Mouse (Mus musculus) layer of hippocampus, adult 2 months (tissue): ENCODE results near the gene Srgap3. TPM values are rescaled to one million over a fixed set of nuclear protein-coding genes. Genes with fewer than 3 reads are reported as not detected.
"Not testable (repeated sequence)": the region's sequence is repeated elsewhere in the genome, so short reads cannot be mapped to it uniquely, and the experiment has no call there.

Experiments used
- DNase-seq, 2 experiments: peaks; one replicate each; pipeline ENCODE4 v3.0.0; 2022; ENCODE audit warnings: low spot score in 2 of 2
- H3K27ac ChIP-seq: fragments of 200-600 bp; 2 replicates; pipeline ENCODE4 v1.8.1; 2022
- H3K4me3 ChIP-seq: fragments of 200-600 bp; 2 replicates; pipeline ENCODE4 v1.8.1; 2022; ENCODE audit warnings: mild to moderate bottlenecking
- CTCF ChIP-seq: fragments of 200-600 bp; conservative IDR thresholded peaks from 2 replicates; pipeline ENCODE4 v1.8.1; 2022; ENCODE audit warnings: antibody characterized with exemption, mild to moderate bottlenecking, moderate library complexity
- total RNA-seq, 2 experiments: library from RNA; stranded (reverse); gene quantifications; 2 replicates each; pipeline ENCODE4 v1.2.3; 2021

Srgap3 gene
- total RNA-seq, 2 experiments from 2014 or later = 288 to 291 TPM

DNA sequence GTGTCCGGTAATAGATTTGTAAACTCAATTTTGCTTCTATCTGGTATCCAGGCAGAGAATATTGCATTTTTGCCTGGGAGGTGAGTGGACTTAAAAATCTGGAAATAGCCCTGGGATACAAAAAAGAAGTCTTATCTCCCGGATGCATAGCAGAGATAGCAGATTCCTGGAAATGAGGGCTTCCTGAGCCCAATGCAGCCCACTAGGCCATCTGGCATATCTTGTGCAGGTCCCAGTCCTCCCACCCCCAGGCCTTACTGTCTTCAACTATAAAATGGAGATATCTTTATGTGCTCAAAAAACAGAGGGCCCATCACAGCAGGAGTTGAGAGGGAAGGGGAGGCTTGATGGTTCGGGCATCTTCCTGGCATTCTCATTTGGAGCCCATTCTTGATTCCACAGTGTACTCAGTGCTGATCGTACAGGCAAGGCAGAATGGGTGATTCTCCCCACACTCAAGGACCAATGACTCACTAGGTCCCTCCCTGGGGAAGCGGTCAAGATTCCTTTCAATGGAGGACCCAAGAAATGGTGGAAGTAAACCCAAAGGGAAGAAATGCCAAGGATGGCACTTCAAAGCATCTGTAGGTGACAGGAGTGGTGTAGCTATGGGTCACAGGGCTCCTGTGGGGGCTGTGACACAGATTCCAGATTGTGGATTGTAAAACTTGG lies 226.5 kb downstream of the Srgap3 start:
- no peak for TF ChIP-seq CTCF
- DNase-seq = peak in 1 of 2 experiments; percentile 50
- Histone ChIP-seq H3K4me3 (no peak overlapping the region), H3K27ac (peak overlapping the region; percentile 92)

DNA sequence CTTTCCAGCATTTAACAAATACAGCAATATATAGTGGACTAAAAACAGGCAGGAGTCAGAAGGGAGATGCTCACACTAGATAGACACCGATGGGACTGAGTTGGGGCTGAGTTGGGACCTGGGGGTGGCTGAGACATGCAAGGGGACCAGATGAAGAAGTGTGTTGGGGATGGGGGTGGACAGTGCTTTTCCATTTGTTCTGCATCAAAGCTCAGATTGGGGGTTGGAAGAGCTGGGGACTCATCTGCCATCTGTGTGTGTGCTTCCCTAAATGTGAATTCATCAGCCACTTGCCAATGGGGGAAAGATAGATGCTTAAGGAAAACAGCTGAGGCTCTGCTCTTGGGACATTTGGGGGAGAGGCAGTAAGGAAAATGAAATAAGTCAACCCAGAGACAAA lies 227.1 kb downstream of the Srgap3 start:
- H3K27ac ChIP-seq = peak overlapping the region; percentile 92
- no peak for TF ChIP-seq CTCF
- peak; percentile 64 to 83 for DNase-seq
- H3K4me3 ChIP-seq = no peak overlapping the region

DNA sequence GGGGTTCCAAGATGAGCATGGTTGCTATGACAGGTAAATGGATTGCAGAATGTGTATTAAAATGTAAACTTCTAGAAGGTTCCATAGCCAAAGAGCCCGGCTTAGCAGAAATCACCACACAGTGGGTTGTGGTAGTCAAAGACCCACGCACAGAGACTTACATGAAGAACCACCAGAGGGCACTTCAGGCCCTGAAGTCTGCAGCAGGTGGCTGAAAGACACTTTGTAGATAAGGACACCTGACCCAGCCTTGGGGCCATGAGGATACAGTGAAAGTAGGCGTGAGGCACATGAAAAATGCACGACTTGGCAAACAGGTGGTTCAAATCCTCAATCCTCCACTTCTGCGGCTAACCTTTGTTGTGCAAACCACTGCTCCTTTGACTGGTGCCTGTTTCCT lies 229.9 kb downstream of the Srgap3 start:
- Histone ChIP-seq H3K4me3 (no peak overlapping the region), H3K27ac (no peak overlapping the region)
- no peak for DNase-seq
- TF ChIP-seq CTCF = peak; percentile 86

DNA sequence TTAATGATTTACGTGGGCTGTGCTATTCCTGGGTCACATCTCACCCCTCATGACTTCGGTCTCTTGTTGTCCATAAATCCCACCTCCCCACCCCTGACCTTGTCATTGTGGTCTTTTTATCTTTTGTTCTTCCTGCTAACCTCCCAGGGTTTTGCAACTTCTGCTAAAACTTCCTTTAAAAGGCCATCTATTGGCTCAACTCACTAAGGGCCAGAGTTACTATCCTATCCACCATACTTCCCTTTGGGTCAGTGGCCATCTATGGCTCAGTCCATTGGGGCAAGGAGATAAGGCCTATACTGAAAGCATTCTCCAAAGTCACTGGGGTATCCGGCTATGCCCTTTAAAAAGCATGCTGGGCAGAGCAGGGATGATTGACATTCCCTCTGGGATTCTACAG lies 233.1 kb downstream of the Srgap3 start:
- Histone ChIP-seq H3K4me3 (no peak overlapping the region), H3K27ac (no peak overlapping the region)
- no peak for DNase-seq
- TF ChIP-seq CTCF = no peak

- not testable (repeated sequence) for H3K27ac ChIP-seq, H3K4me3 ChIP-seq, DNase-seq
Observed at GRCm38 (mm10) chr6:112702296-112702695, 244.8 kb downstream of the Srgap3 start.

- TF ChIP-seq CTCF = peak; percentile 99; the same call in 1 of the 2 replicates
- DNase-seq = peak in 1 of 2 experiments; percentile 73
- H3K27ac ChIP-seq = no peak overlapping the region
- no peak overlapping the region for H3K4me3 ChIP-seq
Observed at GRCm38 (mm10) chr6:112700392-112700791, 246.7 kb downstream of the Srgap3 start.

GRCm38 (mm10) chr6:112699115-112699514 lies 248.0 kb downstream of the Srgap3 start:
- H3K27ac ChIP-seq = no peak overlapping the region
- no peak overlapping the region for H3K4me3 ChIP-seq
- no peak for DNase-seq
- TF ChIP-seq CTCF = no peak

DNA sequence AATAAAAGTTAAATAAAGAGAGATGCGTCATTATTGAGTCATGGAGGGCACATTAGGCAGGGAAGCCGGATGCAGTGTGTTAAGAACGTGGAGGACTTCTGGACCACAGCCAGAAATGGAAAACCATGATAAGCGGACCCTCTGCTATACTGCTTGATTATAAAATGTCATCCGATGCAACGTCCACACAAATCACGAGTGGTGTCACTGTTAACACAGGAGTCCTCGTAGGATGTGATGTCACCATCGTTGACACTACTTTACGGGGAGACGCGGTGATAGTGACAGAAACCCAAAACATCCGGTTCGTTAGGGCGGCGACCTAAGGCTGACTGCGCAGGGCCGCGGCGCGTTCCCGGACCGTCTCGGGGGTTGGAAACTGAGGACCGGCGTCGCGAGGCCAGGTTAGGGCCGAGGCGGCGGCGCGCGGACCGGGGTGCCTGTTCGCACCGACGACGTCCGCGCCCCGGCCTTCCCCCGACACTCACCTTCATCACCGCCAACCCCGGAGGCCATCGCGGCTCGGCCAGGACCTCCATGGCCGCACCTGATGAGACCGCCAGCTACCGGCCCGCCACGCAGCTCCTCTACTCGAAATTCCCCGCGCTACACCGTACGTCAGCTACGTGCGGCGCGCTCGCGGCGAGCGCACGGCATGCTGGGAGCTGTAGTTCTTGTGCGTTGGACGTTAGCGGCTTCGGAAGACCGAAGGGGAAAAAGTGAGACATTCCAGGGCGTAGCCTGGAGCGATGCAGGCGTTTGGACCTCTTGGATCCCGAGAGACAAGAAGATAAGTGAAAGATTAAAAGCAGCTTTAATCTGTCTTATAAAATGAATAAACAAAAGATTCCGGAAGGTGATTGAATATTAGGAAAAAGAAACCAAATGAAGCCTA lies 250.8 kb downstream of the Srgap3 start, which contains the start of gene Rad18:
Gene Rad18 (minus strand): TSS at position 631 of the 895 bp plus-strand sequence.
- peak within 1 kb of the TSS; percentile 82 for H3K4me3 ChIP-seq
- H3K27ac ChIP-seq = peak within 1 kb of the TSS; percentile 68
- 0 out of 2 replicates have a peak, but pooled peaks have one; percentile 2 for TF ChIP-seq CTCF
- DNase-seq = peak; percentile 81 to 85

DNA sequence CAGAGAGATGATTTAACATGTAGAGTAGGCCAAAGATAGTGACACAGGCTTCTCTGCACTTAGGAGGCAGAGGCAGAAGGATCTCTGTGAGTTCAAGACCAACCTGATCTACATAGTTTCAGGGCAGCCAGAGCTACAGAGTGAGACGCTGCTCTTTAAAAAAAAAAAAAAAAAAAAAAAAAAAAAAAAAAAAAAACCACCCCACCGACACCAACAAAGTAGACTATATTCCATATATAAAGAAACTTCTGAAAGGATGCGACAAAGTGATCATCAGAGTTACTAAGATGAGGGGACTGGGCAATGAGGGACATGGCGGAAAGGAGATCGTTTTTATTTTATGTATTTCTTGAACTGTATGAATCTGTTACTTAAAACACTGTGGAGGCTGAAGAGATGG lies 252.6 kb downstream of the Srgap3 start:
- H3K27ac ChIP-seq = no peak overlapping the region
- TF ChIP-seq CTCF = no peak
- no peak overlapping the region for H3K4me3 ChIP-seq
- DNase-seq = no peak

GRCm38 (mm10) chr6:112691523-112691922 lies 255.5 kb downstream of the Srgap3 start:
- TF ChIP-seq CTCF = no peak
- H3K27ac ChIP-seq = no peak overlapping the region
- H3K4me3 ChIP-seq = no peak overlapping the region
- DNase-seq = no peak

DNA sequence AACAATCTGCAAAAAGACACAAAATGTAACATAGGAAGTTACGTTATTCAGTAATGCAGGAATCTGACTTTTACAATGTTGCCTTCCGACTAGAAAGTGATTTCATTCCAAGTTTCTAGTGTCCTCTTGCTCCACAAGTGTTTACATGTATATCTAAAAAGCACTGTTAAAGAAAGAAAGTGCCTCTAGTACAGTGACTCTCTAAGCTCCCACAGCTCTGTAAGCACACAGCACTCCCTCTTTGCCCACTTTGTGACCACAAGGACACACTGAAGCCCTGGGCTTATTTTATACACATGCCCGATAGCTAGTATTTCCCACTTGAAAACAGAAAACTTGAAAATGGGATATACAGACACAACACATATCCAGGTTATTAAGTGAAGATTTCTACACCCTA lies 259.0 kb downstream of the Srgap3 start:
- no peak overlapping the region for H3K4me3 ChIP-seq
- no peak overlapping the region for H3K27ac ChIP-seq
- DNase-seq = no peak
- no peak for TF ChIP-seq CTCF

GRCm38 (mm10) chr6:112686485-112686884 lies 260.6 kb downstream of the Srgap3 start:
- no peak for TF ChIP-seq CTCF
- no peak for DNase-seq
- H3K27ac ChIP-seq = no peak overlapping the region

GRCm38 (mm10) chr6:112684065-112684464 lies 263.0 kb downstream of the Srgap3 start:
- DNase-seq = no peak
- no peak overlapping the region for H3K27ac ChIP-seq
- H3K4me3 ChIP-seq = no peak overlapping the region
- no peak for TF ChIP-seq CTCF

More at GRCm38 (mm10) chr6:112686485-112686884, 260.6 kb downstream of the Srgap3 start:
- H3K4me3 ChIP-seq = no peak overlapping the region

Other genes with a start within 250 kb of the Srgap3 start
- 10 to 100 TPM; 38.2 to 40.6 TPM for gene Thumpd3, start 99.0 kb upstream of the Srgap3 start, total RNA-seq
- gene Setd5, start 130.1 kb upstream of the Srgap3 start, total RNA-seq = 100 to 1,000 TPM; 110 to 113 TPM
- 10 to 100 TPM; 81.3 to 83.0 TPM for gene Lhfpl4, start 248.1 kb upstream of the Srgap3 start, total RNA-seq